Mouse (Mus musculus): Measurements from ENCODE around the gene 6330409D20Rik.

GRCm38 (mm10) chr2:32734480-32734879 is 6.3 kb downstream of the 6330409D20Rik start:
- TF ChIP-seq CTCF (IDR thresholded peaks at IDR 0.05) (no peak), EP300 (IDR thresholded peaks at IDR 0.05) (no peak)
